Mouse (Mus musculus): ENCODE data around the gene Zfp668.

- TF ChIP-seq CTCF (IDR thresholded peaks at IDR 0.05; ENCODE audit: borderline replicate concordance, insufficient read depth, low read depth, low read length): no peak
- TF ChIP-seq POLR2A (IDR thresholded peaks at IDR 0.05; ENCODE audit: borderline replicate concordance, insufficient read depth, low read length): peak; percentile 34; the same call in 1 of the 2 replicates
Measured at GRCm38 (mm10) chr7:127874812-127875626, 1.6 kb downstream of the Zfp668 start.
